12 mouse cellular contexts compared by ENCODE assay signal in genomic region chr2:38097469-38097868, GRCm38 (mm10).
"Had no signal": no experiment of that assay in that cellular context is flagged by ENCODE, and none has a peak within 500 bp of the region (broad histone marks: within the 10 kb centered on the region; RNA-seq: fewer than 3 reads in every experiment).

No protein-coding gene starts in this region.

- H3K9me3 ChIP-seq: liver, embryonic 15.5 days; neural tube, embryonic 13.5 days had no signal

- H3K4me2 ChIP-seq: liver, embryonic 11.5 days; liver, embryonic 15.5 days; lung, embryonic 14.5 days; neural tube, embryonic 13.5 days had no signal

- H3K36me3 ChIP-seq: liver, embryonic 15.5 days; neural tube, embryonic 13.5 days had no signal

- H3K9ac ChIP-seq: liver, embryonic 15.5 days; lung, embryonic 14.5 days; neural tube, embryonic 13.5 days had no signal

- H3K27me3 ChIP-seq: liver, embryonic 15.5 days; neural tube, embryonic 13.5 days had no signal

- H3K27ac ChIP-seq: liver, embryonic 15.5 days; neural tube, embryonic 13.5 days had no signal

- H3K4me3 ChIP-seq: liver, embryonic 15.5 days; neural tube, embryonic 13.5 days had no signal

- DNase-seq: kidney, adult 8-10 months; left cerebral cortex, postnatal 4 days; lung, embryonic 14.5 days; lung, postnatal 10 days; lung, postnatal 4 days; midbrain, embryonic 14.5 days; right cerebral cortex, adult 18-20 months; right cerebral cortex, postnatal 25 days; thymus, postnatal 36 days had no signal
